Mouse (Mus musculus) urinary bladder, adult 2 months (tissue): ENCODE measurements around the gene Ttc7. TPM values are rescaled to one million over a fixed set of nuclear protein-coding genes. Genes with fewer than 3 reads are reported as not detected.

Experiments used
- DNase-seq: peaks from one replicate; pipeline ENCODE4 v3.0.0; 2022; ENCODE audit warnings: low spot score
- polyA plus RNA-seq: library from polyadenylated mRNA; depleted of rRNA; stranded (reverse); fragments of >200 nt; gene quantifications from 2 replicates; pipeline ENCODE4 v1.2.3, GENCODE M21; 2012

The Ttc7 gene
- polyA plus RNA-seq, 1 experiment, result 14.6 TPM

- DNase-seq, result no peak
Measured at GRCm38 (mm10) chr17:87312924-87313870, 30.5 kb downstream of the Ttc7 start.

- no peak for DNase-seq
Measured at GRCm38 (mm10) chr17:87314121-87314520, 31.4 kb downstream of the Ttc7 start.

- DNase-seq, result no peak
Measured at GRCm38 (mm10) chr17:87314530-87314946, 31.9 kb downstream of the Ttc7 start.

- peak; percentile 86 for DNase-seq
Measured at GRCm38 (mm10) chr17:87315021-87315531, 32.4 kb downstream of the Ttc7 start.

GRCm38 (mm10) chr17:87315891-87316763 is 33.4 kb downstream of the Ttc7 start:
- no peak for DNase-seq

- no peak for DNase-seq
Measured at GRCm38 (mm10) chr17:87317271-87317670, 34.6 kb downstream of the Ttc7 start.

GRCm38 (mm10) chr17:87317947-87318346 is 35.3 kb downstream of the Ttc7 start:
- DNase-seq, result no peak

GRCm38 (mm10) chr17:87321673-87322072 is 39.0 kb downstream of the Ttc7 start:
- DNase-seq, result no peak

- DNase-seq, result no peak
Measured at GRCm38 (mm10) chr17:87323215-87323614, 40.5 kb downstream of the Ttc7 start.

GRCm38 (mm10) chr17:87325501-87325900 is 42.8 kb downstream of the Ttc7 start:
- no peak for DNase-seq

GRCm38 (mm10) chr17:87326987-87327386 is 44.3 kb downstream of the Ttc7 start:
- no peak for DNase-seq

GRCm38 (mm10) chr17:87327645-87328044 is 45.0 kb downstream of the Ttc7 start:
- no peak for DNase-seq

- DNase-seq, result no peak
Measured at GRCm38 (mm10) chr17:87328177-87328768, 45.6 kb downstream of the Ttc7 start.

- DNase-seq, result no peak
Measured at GRCm38 (mm10) chr17:87329144-87329700, 46.5 kb downstream of the Ttc7 start.

- no peak for DNase-seq
Measured at GRCm38 (mm10) chr17:87330250-87330920, 47.7 kb downstream of the Ttc7 start.

- no peak for DNase-seq
Measured at GRCm38 (mm10) chr17:87330921-87331291, 48.2 kb downstream of the Ttc7 start.

- no peak for DNase-seq
Measured at GRCm38 (mm10) chr17:87331336-87332141, 48.9 kb downstream of the Ttc7 start.

- no peak for DNase-seq
Measured at GRCm38 (mm10) chr17:87332142-87332815, 49.6 kb downstream of the Ttc7 start.

GRCm38 (mm10) chr17:87332887-87333286 is 50.2 kb downstream of the Ttc7 start:
- no peak for DNase-seq

GRCm38 (mm10) chr17:87334162-87334561 is 51.5 kb downstream of the Ttc7 start:
- no peak for DNase-seq
